Mouse (Mus musculus) embryo, embryonic 11.5 days (tissue): Measurements from ENCODE around the gene Ptf1a.

ENCODE experiments used
- DNase-seq: peaks from one replicate; pipeline ENCODE4 v3.0.0-alpha.2; 2012; ENCODE audit warnings: low read depth, low spot score

Ptf1a gene

GRCm38 (mm10) chr2:19452531-19453055, 7.1 kb downstream of the Ptf1a start:
- DNase-seq = no peak

- no peak for DNase-seq
Measured at GRCm38 (mm10) chr2:19455228-19455627, 9.8 kb downstream of the Ptf1a start.

GRCm38 (mm10) chr2:19455857-19456482, 10.5 kb downstream of the Ptf1a start:
- no peak for DNase-seq

GRCm38 (mm10) chr2:19458785-19459184, 13.3 kb downstream of the Ptf1a start:
- no peak for DNase-seq

GRCm38 (mm10) chr2:19461940-19462339, 16.5 kb downstream of the Ptf1a start:
- no peak for DNase-seq

GRCm38 (mm10) chr2:19490262-19490661, 44.8 kb downstream of the Ptf1a start:
- DNase-seq = no peak
